8 mouse cellular contexts compared by ENCODE assay signal in genomic region chr19:10457484-10457800, GRCm38 (mm10). TPM values are rescaled to one million over a fixed set of nuclear protein-coding genes. Genes with fewer than 3 reads are reported as not detected.
DNase-seq lines count a peak whose midpoint lies in the region; ATAC-seq lines count a peak whose summit lies in the region.

No protein-coding gene starts in this region.

- ATAC-seq in forebrain, embryonic 11.5 days (replicated peaks; ENCODE audit: low FRiP score), result peak; percentile 95
- peak; percentile 87 for ATAC-seq in intestine, embryonic 14.5 days (replicated peaks; ENCODE audit: low FRiP score, low TSS enrichment, low read depth)
- peak; percentile 78 for ATAC-seq in liver, embryonic 11.5 days (replicated peaks; ENCODE audit: low FRiP score)

- H3K36me3 ChIP-seq in forebrain, embryonic 11.5 days (ENCODE audit: control insufficient read depth, insufficient read depth, low read length), result no peaks in the 10 kb centered on the region
- no peaks in the 10 kb centered on the region for H3K36me3 ChIP-seq in intestine, embryonic 14.5 days (ENCODE audit: control insufficient read depth, insufficient read depth, low read length)
- no peaks in the 10 kb centered on the region for H3K36me3 ChIP-seq in liver, embryonic 11.5 days (ENCODE audit: control insufficient read depth, insufficient read depth, low read length)

- H3K4me3 ChIP-seq in forebrain, embryonic 11.5 days (ENCODE audit: low read depth, low read length), result peak overlapping the region; percentile 47
- peak overlapping the region; percentile 48 for H3K4me3 ChIP-seq in intestine, embryonic 14.5 days (ENCODE audit: low read depth, low read length)
- peak overlapping the region; percentile 44 for H3K4me3 ChIP-seq in liver, embryonic 11.5 days (ENCODE audit: low read depth, low read length)

- peak overlapping the region; percentile 88 for H3K4me2 ChIP-seq in forebrain, embryonic 11.5 days (ENCODE audit: low read depth, low read length, severe bottlenecking)
- peak overlapping the region; percentile 91 for H3K4me2 ChIP-seq in intestine, embryonic 14.5 days (ENCODE audit: low read length)
- peak overlapping the region; percentile 62 for H3K4me2 ChIP-seq in liver, embryonic 11.5 days

- no peaks in the 10 kb centered on the region for H3K9me3 ChIP-seq in forebrain, embryonic 11.5 days (ENCODE audit: control insufficient read depth, low read length)
- no peaks in the 10 kb centered on the region for H3K9me3 ChIP-seq in intestine, embryonic 14.5 days (ENCODE audit: control insufficient read depth, low read length)
- H3K9me3 ChIP-seq in liver, embryonic 11.5 days (ENCODE audit: control insufficient read depth, low read length), result no peaks in the 10 kb centered on the region

- peak overlapping the region; percentile 43; the same call in 1 of the 2 replicates for H3K9ac ChIP-seq in forebrain, embryonic 11.5 days (ENCODE audit: low read length)
- 0 out of 2 replicates have a peak overlapping the region, but pooled peaks have one; percentile 10 for H3K9ac ChIP-seq in intestine, embryonic 14.5 days (ENCODE audit: low read length)
- no peak overlapping the region for H3K9ac ChIP-seq in liver, embryonic 11.5 days (ENCODE audit: low read depth, low read length)

- peaks cover 11% of the 10 kb centered on the region; the same call in 1 of the 2 replicates for H3K4me1 ChIP-seq in forebrain, embryonic 11.5 days (replicated peaks; ENCODE audit: control insufficient read depth, insufficient read depth, low read length)
- H3K4me1 ChIP-seq in intestine, embryonic 14.5 days (replicated peaks; ENCODE audit: control insufficient read depth, insufficient read depth, low read length), result peaks cover 14% of the 10 kb centered on the region; the same call in 1 of the 2 replicates
- H3K4me1 ChIP-seq in liver, embryonic 11.5 days (replicated peaks; ENCODE audit: control insufficient read depth, insufficient read depth, low read length), result peaks cover 2% of the 10 kb centered on the region

- WGBS in forebrain, embryonic 11.5 days, result 0% methylated on average over 24 of the region's 34 CpGs
- under 1% methylated on average over 30 of the region's 34 CpGs for WGBS in intestine, embryonic 14.5 days
- WGBS in liver, embryonic 11.5 days, result 1% methylated on average over 33 of the region's 34 CpGs

- DNase-seq in cerebellum, postnatal 14 days, result peak; percentile 52 to 62
- no peak for DNase-seq in cerebellum, adult 11 months
- peak; percentile 95 for DNase-seq in R1 (ENCODE audit: low read depth, low spot score)
- DNase-seq in forebrain, embryonic 11.5 days (ENCODE audit: low spot score), result peak; percentile 96
- peak; percentile 87 for DNase-seq in intestine, embryonic 14.5 days (ENCODE audit: low spot score)
- DNase-seq in liver, embryonic 11.5 days (ENCODE audit: low spot score), result peak; percentile 73
- DNase-seq in neural tube, embryonic 10.5 days (ENCODE audit: extremely low spot score, low spot score), result peak; percentile 90
- DNase-seq in frontal cortex, postnatal 14 days (ENCODE audit: low spot score in 2 of 2), result no peak

- peaks cover 49% of the 10 kb centered on the region for H3K27me3 ChIP-seq in forebrain, embryonic 11.5 days (ENCODE audit: control insufficient read depth, insufficient read depth, low read length)
- H3K27me3 ChIP-seq in intestine, embryonic 14.5 days (replicated peaks; ENCODE audit: control insufficient read depth, insufficient read depth, low read length), result peaks cover 89% of the 10 kb centered on the region
- peaks cover 86% of the 10 kb centered on the region for H3K27me3 ChIP-seq in liver, embryonic 11.5 days (replicated peaks; ENCODE audit: control insufficient read depth, insufficient read depth, low read length)

- H3K27ac ChIP-seq in forebrain, embryonic 11.5 days (ENCODE audit: low read depth, low read length), result no peak overlapping the region
- no peak overlapping the region for H3K27ac ChIP-seq in intestine, embryonic 14.5 days (ENCODE audit: low read depth)
- H3K27ac ChIP-seq in liver, embryonic 11.5 days (ENCODE audit: low read depth, low read length), result no peak overlapping the region

RNA-seq across cellular contexts. Expression of gene Lrrc10b, which starts 0.2 kb away (rescaled TPM):
- polyA plus RNA-seq in forebrain, embryonic 11.5 days (2014; fragmentation: Nextera tagmentation; extraction: Ambion mirVana), result 0.33 and 0.71 TPM in 2 replicates
- polyA plus RNA-seq in intestine, embryonic 14.5 days (2014; fragmentation: Nextera tagmentation; extraction: Ambion mirVana), result 0.35 and 0.60 TPM in 2 replicates
- polyA plus RNA-seq in liver, embryonic 11.5 days (2014; fragmentation: Nextera tagmentation; extraction: Ambion mirVana), result 0.14 TPM in 1 of 2 replicates, not detected in the other

RNA-seq across cellular contexts. Expression of gene Ppp1r32, which starts 25.3 kb away (rescaled TPM):
- 0.41 and 0.64 TPM in 2 replicates for polyA plus RNA-seq in forebrain, embryonic 11.5 days (2014; fragmentation: Nextera tagmentation; extraction: Ambion mirVana)
- polyA plus RNA-seq in intestine, embryonic 14.5 days (2014; fragmentation: Nextera tagmentation; extraction: Ambion mirVana), result 0.14 TPM in 1 of 2 replicates, not detected in the other
- 0.12 TPM in 1 of 2 replicates, not detected in the other for polyA plus RNA-seq in liver, embryonic 11.5 days (2014; fragmentation: Nextera tagmentation; extraction: Ambion mirVana)

Comparison
In these comparisons a context has a peak if more than half of its experiments do, and no peak if none do; other contexts are left out.
1. DNase-seq: peak in cerebellum, postnatal 14 days (2 of 2), R1 (single experiment), forebrain, embryonic 11.5 days (single experiment), intestine, embryonic 14.5 days (single experiment), liver, embryonic 11.5 days (single experiment) and neural tube, embryonic 10.5 days (single experiment); none in cerebellum, adult 11 months (single experiment) and frontal cortex, postnatal 14 days (0 of 2).
2. Peak in every context shown above with its lines, with median percentiles within 50 percentile points of each other: ATAC-seq, H3K4me2 ChIP-seq and H3K4me3 ChIP-seq.